Mouse (Mus musculus): ENCODE results near the gene Trim47.
A peak's percentile ranks its signal among the peaks of the same experiment; 100 is the strongest.

DNA sequence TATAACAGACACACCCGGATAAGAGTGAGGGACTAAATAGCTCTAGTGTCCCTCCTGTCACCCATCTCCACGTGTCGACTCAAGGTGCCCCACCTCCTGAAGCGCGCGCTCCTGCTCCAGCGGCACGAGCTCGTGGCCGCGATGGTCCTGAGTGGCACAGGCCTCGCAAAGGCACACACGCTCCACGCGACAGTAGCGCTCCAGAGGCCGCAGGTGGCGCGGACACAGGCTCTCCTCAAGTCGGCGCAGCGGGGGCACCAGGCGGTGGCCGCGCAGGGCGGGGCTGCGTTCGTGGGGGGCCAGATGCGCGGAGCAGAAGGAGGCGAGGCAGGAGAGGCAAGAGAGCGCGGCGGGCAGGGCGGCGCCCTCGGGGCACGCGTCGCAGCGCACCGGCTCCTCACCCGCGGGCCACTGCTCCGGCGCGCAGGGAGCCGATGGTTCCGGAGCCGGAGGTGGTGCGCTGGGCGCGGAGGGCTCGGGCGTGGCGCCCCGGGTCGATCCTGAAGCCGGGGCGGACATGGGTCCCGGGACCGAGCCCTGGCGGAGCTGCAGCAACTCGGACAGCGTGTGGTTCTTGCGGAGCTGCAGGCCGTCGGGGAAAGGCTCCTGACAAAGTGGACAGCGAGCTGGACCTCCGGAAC, 17.4 kb downstream of the Trim47 start:
- TF ChIP-seq POLR2A (IDR thresholded peaks at IDR 0.05; ENCODE audit: insufficient read length, low read depth) (peak; percentile 71), USF1 (IDR thresholded peaks at IDR 0.05; ENCODE audit: low read depth) (no peak), MYOG (IDR thresholded peaks at IDR 0.05; ENCODE audit: control insufficient read depth in 1 of 3, insufficient read depth in 1 of 3, insufficient read length in 2 of 3, low read depth in 2 of 3) (peak in 2 of 3 experiments; percentile 53 to 84), MAX (IDR thresholded peaks at IDR 0.05; ENCODE audit: low read depth) (peak; percentile 53), POLR2AphosphoS2 (IDR thresholded peaks at IDR 0.05; ENCODE audit: insufficient read length, low read depth) (peak; percentile 83), TCF3 (IDR thresholded peaks at IDR 0.05; ENCODE audit: insufficient read length, low read depth) (no peak), SRF (IDR thresholded peaks at IDR 0.05; ENCODE audit: control insufficient read depth, insufficient read length, low read depth) (no peak), TCF12 (IDR thresholded peaks at IDR 0.05; ENCODE audit: insufficient read depth, poor library complexity, severe bottlenecking) (no peak)
